Mouse (Mus musculus): ENCODE results near the gene Bcl11a.

Gene Bcl11a

GRCm38 (mm10) chr11:24077795-24078705 lies at the start of gene Bcl11a:
Bcl11a (plus strand) TSS chr11:24078056.
- DNase-seq: peak; percentile 13

DNA sequence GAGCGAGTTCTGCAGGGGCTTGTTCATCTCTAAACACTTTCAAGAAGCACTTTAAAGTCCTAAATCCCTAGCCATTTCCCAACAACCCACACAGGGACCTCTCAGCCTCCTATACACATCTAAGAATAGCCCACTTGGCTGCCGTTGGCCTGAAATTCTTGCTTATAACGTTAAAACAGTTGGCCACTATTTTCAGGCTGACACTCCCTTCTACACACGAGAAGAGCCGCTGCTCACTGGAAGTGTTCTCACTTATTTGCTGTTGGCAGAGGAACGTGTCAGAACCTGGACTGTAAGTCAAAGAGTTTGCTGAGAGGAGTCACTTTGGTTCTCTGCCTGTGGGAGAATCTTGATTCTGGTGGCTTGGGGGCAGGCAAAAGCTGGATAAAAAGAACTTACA lies 33.8 kb upstream of the Bcl11a start:
- no peak for DNase-seq

DNA sequence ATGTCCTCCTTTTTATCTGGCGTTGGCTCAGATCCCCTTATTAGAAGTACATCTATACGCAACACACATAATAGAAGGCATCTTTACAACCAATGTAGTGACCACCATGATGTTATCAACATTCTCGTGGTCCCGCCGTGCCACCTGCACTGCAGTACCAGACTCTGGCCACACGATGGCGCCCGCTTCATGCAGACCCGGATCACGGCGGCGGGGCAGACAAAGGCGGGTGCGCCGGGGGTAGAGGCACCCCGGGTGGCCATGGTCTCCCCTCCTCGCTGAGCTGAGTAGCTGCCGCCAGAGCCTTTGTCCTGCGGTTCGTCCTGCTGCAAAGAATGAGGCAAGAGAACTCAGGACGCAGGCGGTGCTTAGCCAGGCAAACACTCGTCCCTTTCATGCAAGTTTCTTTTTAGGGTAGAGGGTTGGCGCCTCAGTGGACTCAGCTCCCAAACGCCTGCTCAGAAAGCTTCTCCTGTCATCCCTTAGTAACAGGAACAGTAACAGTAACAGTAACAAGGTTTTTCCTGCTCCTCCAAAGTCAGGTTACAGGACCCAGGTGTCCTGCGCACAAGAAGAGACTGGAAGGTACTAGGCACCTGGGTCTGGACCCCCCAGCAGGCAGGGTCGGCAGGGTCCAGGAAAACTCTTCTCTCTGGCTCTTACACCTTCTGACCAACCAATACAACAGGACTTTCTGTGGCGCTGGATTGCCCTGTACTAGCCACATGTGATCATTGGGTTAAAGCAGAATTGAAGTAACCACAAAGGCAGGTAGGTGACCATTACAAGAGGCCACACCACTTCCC lies 28.4 kb upstream of the Bcl11a start:
- peak; percentile 76 for DNase-seq

- no peak for DNase-seq
Measured at GRCm38 (mm10) chr11:24050032-24050757, 27.7 kb upstream of the Bcl11a start.

- DNase-seq: no peak
Measured at GRCm38 (mm10) chr11:24052882-24053281, 25.0 kb upstream of the Bcl11a start.

GRCm38 (mm10) chr11:24059137-24059536 lies 18.7 kb upstream of the Bcl11a start:
- no peak for DNase-seq

DNA sequence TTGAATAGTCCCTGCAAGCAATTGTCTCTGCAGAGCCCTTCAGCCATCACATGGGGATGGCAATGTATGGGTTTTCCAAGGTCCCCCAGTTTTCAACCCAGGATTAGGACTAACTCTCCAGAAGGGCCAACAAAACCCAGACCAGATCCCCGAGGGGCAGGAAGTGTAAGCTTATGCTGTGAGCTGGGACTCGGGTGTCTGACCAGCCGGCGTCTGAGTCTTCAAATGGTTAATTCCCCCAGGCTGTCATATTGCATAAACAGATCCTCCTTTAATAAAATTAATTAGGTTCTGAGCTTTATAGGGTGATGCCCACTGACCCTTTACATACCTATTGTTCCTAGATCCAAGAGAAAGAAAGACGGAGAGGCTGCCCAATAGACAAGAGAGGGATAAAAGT lies 17.4 kb upstream of the Bcl11a start:
- no peak for DNase-seq

GRCm38 (mm10) chr11:24061819-24062218 lies 16.0 kb upstream of the Bcl11a start:
- no peak for DNase-seq

DNA sequence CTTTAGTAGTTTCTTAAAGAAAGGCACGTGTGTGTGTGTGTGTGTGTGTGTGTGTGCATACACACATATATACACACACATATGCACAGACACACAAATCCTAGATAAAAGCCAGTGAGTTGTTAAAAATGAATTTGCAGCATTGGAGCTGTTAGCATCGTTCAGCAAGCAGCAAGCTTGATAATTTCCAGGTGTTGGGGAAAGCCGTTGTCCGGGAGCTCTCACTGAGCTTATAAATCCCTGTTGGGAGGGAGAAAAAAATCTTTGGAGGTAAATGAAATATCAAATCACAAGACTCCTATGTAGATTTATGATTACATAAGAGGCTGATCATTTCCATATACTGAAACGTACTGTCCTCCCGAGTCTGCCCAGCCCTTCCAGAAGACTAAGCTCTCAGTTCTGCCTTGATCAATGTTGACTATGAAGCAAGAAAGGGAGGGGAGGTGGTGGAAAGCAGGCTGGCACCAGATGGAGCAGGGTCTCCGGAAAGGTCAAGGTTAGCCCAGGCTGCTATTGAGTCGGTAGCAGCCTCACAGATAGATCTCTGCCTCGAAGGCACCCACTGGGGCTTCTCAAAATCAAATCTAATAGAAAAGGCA lies 15.3 kb upstream of the Bcl11a start:
- no peak for DNase-seq

DNA sequence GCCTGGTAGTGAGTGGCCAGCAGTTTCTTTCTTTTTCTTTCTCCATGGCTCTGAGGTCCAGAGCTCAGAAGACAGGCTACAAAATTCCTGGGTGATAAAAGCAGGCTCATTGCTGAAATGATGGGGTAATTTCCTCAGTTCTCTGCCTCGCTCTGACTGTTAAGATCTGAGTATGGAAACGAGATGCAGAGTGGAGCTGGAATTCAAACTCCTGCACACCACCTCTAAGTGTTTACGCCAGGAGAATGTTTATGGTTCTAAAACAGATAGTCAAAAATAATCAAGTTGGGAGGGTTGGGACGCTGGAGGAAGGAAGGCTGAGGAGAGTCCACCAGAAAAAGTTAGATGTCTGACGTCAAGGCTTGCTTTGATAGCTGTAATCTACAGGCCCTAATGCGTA lies 13.6 kb upstream of the Bcl11a start:
- no peak for DNase-seq

GRCm38 (mm10) chr11:24065313-24065712 lies 12.5 kb upstream of the Bcl11a start:
- no peak for DNase-seq

GRCm38 (mm10) chr11:24074021-24074591 lies 3.8 kb upstream of the Bcl11a start:
- no peak for DNase-seq

DNA sequence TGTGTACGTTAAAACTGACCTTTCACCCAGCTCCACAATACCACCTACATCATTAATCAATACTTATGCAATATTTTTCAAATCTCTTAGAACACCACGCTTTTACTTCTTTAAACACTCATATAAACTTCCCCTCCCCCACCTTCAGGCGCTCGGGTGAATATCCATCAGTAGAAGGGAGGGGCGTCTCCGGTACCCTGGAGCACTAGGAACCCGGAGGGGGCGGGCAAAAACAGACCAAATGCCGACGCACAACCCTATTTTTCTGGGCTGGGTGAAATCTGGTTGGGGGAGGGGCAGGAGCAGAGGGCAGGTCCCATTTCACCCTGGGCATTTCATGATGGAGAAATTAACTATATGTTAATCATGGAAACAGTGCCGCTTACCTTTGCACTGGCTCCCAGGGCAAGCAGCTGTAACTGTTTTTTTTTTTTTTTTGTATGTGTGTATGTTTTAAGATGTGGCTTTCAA lies 3.2 kb upstream of the Bcl11a start, which contains the start of gene A830031A19Rik:
A830031A19Rik (minus strand) TSS at position 421 of the 471 bp plus-strand sequence.
- no peak for DNase-seq

GRCm38 (mm10) chr11:24075486-24076126 lies 2.2 kb upstream of the Bcl11a start:
- DNase-seq: no peak

DNA sequence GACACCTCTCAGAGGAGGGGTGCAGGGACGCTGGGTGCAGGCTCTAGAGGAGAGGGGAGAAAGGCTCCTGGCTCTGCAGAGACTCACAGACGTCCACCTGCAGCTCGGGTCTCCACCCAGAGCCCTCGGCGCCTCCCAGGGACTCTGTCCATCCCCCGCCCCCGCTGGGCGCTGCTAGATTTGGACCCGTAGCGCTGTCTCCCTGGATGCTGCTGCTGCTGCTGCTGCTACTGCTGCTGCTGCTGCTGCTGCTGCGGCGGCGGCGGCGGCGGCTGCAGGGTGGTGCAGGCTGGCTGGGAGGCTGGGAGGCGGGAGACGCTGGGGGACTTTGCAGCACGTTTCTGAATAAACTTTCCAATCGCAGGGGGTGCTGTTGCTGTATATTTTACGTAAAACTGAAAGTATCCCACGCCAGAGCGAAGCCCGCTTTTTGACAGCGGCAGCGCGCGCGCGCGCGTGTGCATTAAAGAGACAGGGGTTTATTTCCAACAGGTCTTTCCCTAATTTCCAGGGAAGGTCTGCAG lies 1.7 kb upstream of the Bcl11a start:
- peak; percentile 45 for DNase-seq

GRCm38 (mm10) chr11:24076821-24077730 lies 780 bp upstream of the Bcl11a start:
- peak; percentile 53 for DNase-seq

DNA sequence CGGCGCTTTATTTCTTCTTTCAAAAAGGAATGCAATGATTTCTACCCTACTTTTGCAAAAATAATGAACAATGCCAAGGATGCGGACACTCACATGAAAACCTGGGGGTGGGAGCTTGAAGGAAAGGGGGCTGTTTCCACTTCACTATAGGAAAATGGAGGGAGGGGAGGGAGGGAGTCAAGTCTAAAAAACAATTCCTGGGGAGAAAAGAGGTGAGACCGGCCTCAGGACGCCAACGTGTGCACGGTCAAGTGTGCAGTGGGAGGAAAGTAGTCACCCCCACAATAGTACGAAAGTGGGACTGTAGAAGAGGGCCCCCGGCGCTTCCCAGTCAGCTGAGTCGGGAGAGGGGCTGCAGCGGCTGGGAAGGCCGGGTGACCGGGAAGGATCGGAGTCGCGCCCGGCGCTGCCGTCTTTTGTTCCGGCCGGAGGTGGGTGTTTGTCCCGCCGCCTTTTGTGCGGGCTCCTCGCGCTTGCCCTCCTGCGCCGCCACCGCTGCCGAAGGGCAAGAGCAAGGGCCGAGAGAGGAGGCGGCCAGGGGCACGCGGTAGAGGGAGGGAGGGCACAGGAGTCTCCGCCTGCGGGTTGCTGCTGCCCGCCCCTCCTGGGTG lies 955 bp downstream of the Bcl11a start:
- DNase-seq: peak; percentile 38

- peak; percentile 35 for DNase-seq
Measured at GRCm38 (mm10) chr11:24079392-24080391, 1.8 kb downstream of the Bcl11a start.
